Mouse (Mus musculus): ENCODE results near the gene Shprh. TPM values are rescaled to one million over a fixed set of nuclear protein-coding genes. Genes with fewer than 3 reads are reported as not detected.

Gene Shprh
- 6.8 and 7.8 TPM in 2 replicates for polyA plus RNA-seq (2015; fragmentation: Nextera tagmentation; extraction: Ambion mirVana)

DNA sequence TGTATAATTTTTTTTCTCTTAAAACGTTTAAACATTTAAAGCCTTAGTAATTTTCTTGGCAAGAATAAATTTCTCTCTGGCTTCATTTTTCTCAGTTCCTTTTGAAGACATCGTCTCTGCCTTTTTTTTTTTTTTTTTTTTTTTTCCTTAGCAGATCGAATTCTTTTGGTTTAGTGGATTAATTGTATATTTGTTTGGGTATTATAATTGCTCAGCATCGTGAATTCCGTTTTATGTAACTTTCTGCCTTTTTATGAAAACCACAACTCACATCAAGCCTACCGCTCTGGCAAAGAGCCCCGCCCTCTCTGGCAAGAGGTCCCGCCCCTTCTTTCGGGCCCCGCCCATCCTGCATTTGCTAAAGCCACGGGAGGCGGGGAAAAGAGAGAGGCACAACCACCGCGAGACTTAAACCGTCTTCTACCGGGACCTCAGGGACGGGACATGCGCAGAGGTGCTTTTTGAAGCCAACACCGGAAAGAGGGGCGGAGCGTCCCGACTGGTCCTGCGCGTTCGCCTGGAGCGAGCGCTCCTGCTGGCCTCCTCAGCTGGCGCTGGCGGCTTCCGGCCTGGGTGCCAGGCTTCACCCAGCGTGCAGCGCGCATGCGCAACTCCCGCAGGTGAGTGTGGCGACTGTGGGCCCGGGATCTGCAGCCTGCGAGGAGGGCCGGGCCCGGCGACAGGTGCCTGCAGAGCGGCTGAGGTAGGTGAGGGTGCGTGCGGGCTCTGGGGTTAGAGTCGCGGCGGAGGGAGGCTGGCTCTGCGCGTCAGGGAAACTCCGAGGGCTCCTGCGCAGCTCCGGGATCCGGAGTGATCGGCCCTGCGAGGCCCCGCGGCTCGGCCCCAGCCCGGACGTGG is at the start of gene Shprh:
Gene Shprh (plus strand): TSS at position 544 of the 858 bp plus-strand sequence.
- H3K9ac ChIP-seq (replicated peaks; ENCODE audit: low read depth): peak within 1 kb of the TSS; percentile 86
- peak within 1 kb of the TSS; percentile 63 for H3K27ac ChIP-seq (ENCODE audit: low read length)
- H3K4me2 ChIP-seq (replicated peaks; ENCODE audit: low read depth, low read length): peak within 1 kb of the TSS; percentile 89
- DNase-seq (ENCODE audit: low spot score) (peak; percentile 100), ATAC-seq (peak; percentile 99)
- TF ChIP-seq EP300 (IDR thresholded peaks at IDR 0.05) (peak; percentile 39; the same call in 1 of the 2 replicates), CTCF (IDR thresholded peaks at IDR 0.05) (peak; percentile 62)
- H3K4me1 ChIP-seq (ENCODE audit: insufficient read depth, low read depth, low read length): peaks cover 3% of the 10 kb centered on the region; the same call in 1 of the 2 replicates
- 1% methylated on average over 53 of the region's 60 CpGs for WGBS
- H3K9me3 ChIP-seq (ENCODE audit: low read length): no peaks in the 10 kb centered on the region
- peak within 1 kb of the TSS; percentile 84 for H3K4me3 ChIP-seq (ENCODE audit: low read depth, low read length)
- no peaks in the 10 kb centered on the region for H3K27me3 ChIP-seq (replicated peaks; ENCODE audit: insufficient read depth, low read length)
- no peaks in the 10 kb centered on the region for H3K36me3 ChIP-seq (ENCODE audit: insufficient read depth, low read length)

DNA sequence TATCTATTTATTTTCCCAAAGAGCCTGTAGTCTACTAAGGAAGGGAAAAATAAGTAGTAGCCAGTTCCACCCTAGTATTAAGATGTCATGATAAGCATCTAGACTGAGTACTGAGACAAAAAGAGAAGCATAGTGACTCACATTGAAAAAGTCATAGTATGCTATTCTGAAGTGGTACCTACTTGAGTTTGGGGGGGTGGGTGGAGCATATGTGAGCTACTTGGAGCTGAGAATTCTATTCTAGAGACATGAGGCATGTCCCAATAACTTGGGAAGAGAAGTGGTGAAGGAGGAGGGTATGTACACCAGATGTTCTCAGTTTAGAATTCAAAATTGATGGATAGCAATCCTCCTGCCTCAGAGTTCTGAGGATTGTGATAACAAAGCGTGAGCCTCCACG is 27.4 kb upstream of the Shprh start:
- ATAC-seq (no peak), DNase-seq (ENCODE audit: low spot score) (no peak)
- Histone ChIP-seq H3K4me1 (ENCODE audit: insufficient read depth, low read depth, low read length) (no peaks in the 10 kb centered on the region), H3K27me3 (replicated peaks; ENCODE audit: insufficient read depth, low read length) (no peaks in the 10 kb centered on the region), H3K36me3 (ENCODE audit: insufficient read depth, low read length) (no peaks in the 10 kb centered on the region), H3K9ac (replicated peaks; ENCODE audit: low read depth) (no peak overlapping the region), H3K27ac (ENCODE audit: low read length) (no peak overlapping the region), H3K9me3 (ENCODE audit: low read length) (no peaks in the 10 kb centered on the region), H3K4me3 (ENCODE audit: low read depth, low read length) (no peak overlapping the region), H3K4me2 (replicated peaks; ENCODE audit: low read depth, low read length) (no peak overlapping the region)
- TF ChIP-seq CTCF (IDR thresholded peaks at IDR 0.05): no peak
- TF ChIP-seq EP300 (IDR thresholded peaks at IDR 0.05): no peak
- 86% methylated on average over 2 of the region's 2 CpGs for WGBS

DNA sequence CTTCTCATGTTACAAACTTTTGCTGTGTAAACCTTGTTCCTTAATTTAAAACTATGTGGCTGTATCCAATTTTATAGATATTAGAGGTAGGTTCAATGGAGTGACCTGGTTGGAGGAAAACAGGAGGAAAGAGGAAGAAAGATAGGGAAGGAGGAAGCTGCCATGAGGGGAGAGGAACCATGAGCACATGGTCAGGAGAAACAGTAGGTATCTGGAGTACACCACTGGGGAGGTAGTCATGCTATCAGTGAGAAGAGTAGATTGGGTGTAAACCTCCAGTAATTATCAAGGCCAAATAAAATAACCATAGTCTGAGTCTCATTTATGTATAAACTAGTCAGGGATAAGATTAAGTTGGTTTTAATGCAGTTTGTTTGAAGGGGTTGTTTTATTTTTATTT is 3.6 kb upstream of the Shprh start:
- no peaks in the 10 kb centered on the region for H3K36me3 ChIP-seq (ENCODE audit: insufficient read depth, low read length)
- DNase-seq (ENCODE audit: low spot score) (no peak), ATAC-seq (no peak)
- no peak overlapping the region for H3K27ac ChIP-seq (ENCODE audit: low read length)
- peaks cover 3% of the 10 kb centered on the region; the same call in 1 of the 2 replicates for H3K4me1 ChIP-seq (ENCODE audit: insufficient read depth, low read depth, low read length)
- no peak overlapping the region for H3K9ac ChIP-seq (replicated peaks; ENCODE audit: low read depth)
- no peaks in the 10 kb centered on the region for H3K9me3 ChIP-seq (ENCODE audit: low read length)
- H3K4me2 ChIP-seq (replicated peaks; ENCODE audit: low read depth, low read length): no peak overlapping the region
- no peaks in the 10 kb centered on the region for H3K27me3 ChIP-seq (replicated peaks; ENCODE audit: insufficient read depth, low read length)
- no peak for TF ChIP-seq EP300 (IDR thresholded peaks at IDR 0.05)
- no peak for TF ChIP-seq CTCF (IDR thresholded peaks at IDR 0.05)
- H3K4me3 ChIP-seq (ENCODE audit: low read depth, low read length): no peak overlapping the region

DNA sequence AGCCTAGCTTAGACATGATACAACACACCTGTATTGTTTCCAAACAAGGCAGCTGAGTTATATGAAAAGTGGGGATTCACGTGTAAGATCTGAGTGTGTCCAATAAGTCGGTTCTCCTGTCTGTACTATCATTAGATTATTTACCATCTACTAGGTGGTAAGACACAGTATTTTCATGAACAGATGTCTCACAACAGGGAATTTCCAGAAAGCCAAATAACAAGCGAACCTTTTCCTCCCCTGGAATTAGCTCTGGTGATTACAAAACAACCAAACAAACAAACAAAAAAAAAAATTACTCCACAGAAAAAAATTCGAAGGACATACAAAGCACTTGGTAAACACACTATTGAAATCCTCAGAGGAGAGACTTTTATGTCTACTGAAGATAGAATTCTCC is 781 bp upstream of the Shprh start:
- H3K4me2 ChIP-seq (replicated peaks; ENCODE audit: low read depth, low read length): peak overlapping the region; percentile 89; the same call in 1 of the 2 replicates
- H3K9ac ChIP-seq (replicated peaks; ENCODE audit: low read depth): no peak overlapping the region
- H3K27ac ChIP-seq (ENCODE audit: low read length): no peak overlapping the region
- H3K4me3 ChIP-seq (ENCODE audit: low read depth, low read length): no peak overlapping the region
- no peaks in the 10 kb centered on the region for H3K36me3 ChIP-seq (ENCODE audit: insufficient read depth, low read length)
- peaks cover 3% of the 10 kb centered on the region; the same call in 1 of the 2 replicates for H3K4me1 ChIP-seq (ENCODE audit: insufficient read depth, low read depth, low read length)
- no peak for TF ChIP-seq CTCF (IDR thresholded peaks at IDR 0.05)
- no peak for TF ChIP-seq EP300 (IDR thresholded peaks at IDR 0.05)
- DNase-seq (ENCODE audit: low spot score): no peak
- 67% methylated on average over 4 of the region's 4 CpGs for WGBS
- no peaks in the 10 kb centered on the region for H3K9me3 ChIP-seq (ENCODE audit: low read length)
- no peaks in the 10 kb centered on the region for H3K27me3 ChIP-seq (replicated peaks; ENCODE audit: insufficient read depth, low read length)
- no peak for ATAC-seq

DNA sequence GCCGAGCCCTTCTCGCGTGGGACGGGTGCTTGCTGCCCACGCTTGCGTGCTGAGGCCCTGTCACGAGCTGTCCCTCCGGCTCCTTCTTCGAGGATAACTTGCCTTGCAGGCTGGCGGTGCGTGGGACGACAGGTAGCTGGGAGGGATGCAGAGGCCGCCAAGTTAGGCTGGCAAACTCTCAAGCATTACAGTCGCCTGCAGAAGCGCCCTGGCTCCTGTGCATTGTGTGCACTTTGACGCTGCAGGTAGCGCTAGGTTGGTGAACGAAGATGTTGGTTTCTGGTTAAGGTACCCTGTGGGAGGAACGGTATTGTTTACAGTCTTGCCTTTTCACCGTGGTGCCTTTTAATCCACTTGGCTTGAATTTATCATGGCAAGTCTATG is 507 bp downstream of the Shprh start:
- H3K4me1 ChIP-seq (ENCODE audit: insufficient read depth, low read depth, low read length): peaks cover 3% of the 10 kb centered on the region; the same call in 1 of the 2 replicates
- no peaks in the 10 kb centered on the region for H3K36me3 ChIP-seq (ENCODE audit: insufficient read depth, low read length)
- 0% methylated on average over 20 of the region's 20 CpGs for WGBS
- H3K4me2 ChIP-seq (replicated peaks; ENCODE audit: low read depth, low read length): peak overlapping the region; percentile 89
- DNase-seq (ENCODE audit: low spot score) (peak; percentile 8), ATAC-seq (no peak)
- H3K27me3 ChIP-seq (replicated peaks; ENCODE audit: insufficient read depth, low read length): no peaks in the 10 kb centered on the region
- no peaks in the 10 kb centered on the region for H3K9me3 ChIP-seq (ENCODE audit: low read length)
- peak overlapping the region; percentile 84 for H3K4me3 ChIP-seq (ENCODE audit: low read depth, low read length)
- no peak for TF ChIP-seq EP300 (IDR thresholded peaks at IDR 0.05)
- TF ChIP-seq CTCF (IDR thresholded peaks at IDR 0.05): no peak
- H3K9ac ChIP-seq (replicated peaks; ENCODE audit: low read depth): peak overlapping the region; percentile 86
- peak overlapping the region; percentile 63 for H3K27ac ChIP-seq (ENCODE audit: low read length)

DNA sequence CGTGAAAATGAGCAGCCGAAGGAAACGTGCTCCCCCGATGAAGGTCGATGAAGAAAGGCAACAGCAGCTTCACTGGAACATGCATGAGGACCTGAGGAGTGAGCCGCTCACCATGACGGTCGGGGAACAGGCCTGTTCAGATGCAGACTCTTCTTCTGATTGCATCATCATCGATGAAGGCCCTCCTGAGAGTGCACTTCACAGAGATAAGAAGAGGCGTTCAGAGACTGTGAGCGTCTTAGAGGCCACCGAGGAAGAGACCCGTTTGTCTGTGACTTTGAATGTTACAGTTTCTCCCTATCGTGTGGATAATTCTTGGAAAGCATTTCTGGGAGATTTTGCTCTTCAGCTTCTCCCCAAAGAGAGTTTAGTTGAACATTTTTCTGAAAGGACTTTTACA is 2.4 kb downstream of the Shprh start:
- ATAC-seq (no peak), DNase-seq (ENCODE audit: low spot score) (no peak)
- Histone ChIP-seq H3K9me3 (ENCODE audit: low read length) (no peaks in the 10 kb centered on the region), H3K36me3 (ENCODE audit: insufficient read depth, low read length) (no peaks in the 10 kb centered on the region; the same call in 1 of the 2 replicates), H3K4me1 (ENCODE audit: insufficient read depth, low read depth, low read length) (peaks cover 3% of the 10 kb centered on the region; the same call in 1 of the 2 replicates), H3K27me3 (replicated peaks; ENCODE audit: insufficient read depth, low read length) (no peaks in the 10 kb centered on the region), H3K4me3 (ENCODE audit: low read depth, low read length) (no peak overlapping the region), H3K4me2 (replicated peaks; ENCODE audit: low read depth, low read length) (no peak overlapping the region), H3K27ac (ENCODE audit: low read length) (no peak overlapping the region), H3K9ac (replicated peaks; ENCODE audit: low read depth) (no peak overlapping the region)
- no peak for TF ChIP-seq EP300 (IDR thresholded peaks at IDR 0.05)
- 88% methylated on average over 14 of the region's 14 CpGs for WGBS

All from lung, postnatal 0 days (tissue).